Mouse (Mus musculus) CH12.LX (cell line): ENCODE results near the gene Cd151.

Experiments
- CHD2 ChIP-seq: IDR thresholded peaks from 2 replicates; pipeline ENCODE4 v1.6.1; 2011; ENCODE audit warnings: low read length, improper control_type of control experiment
- CTCF ChIP-seq, 2 experiments: IDR thresholded peaks in 1 of 2; conservative IDR thresholded peaks in 1 of 2; 2 replicates each; pipeline ENCODE4 v1.5.1; 2011 to 2012; ENCODE audit warnings: low read depth in 2 of 2, low read length in 2 of 2, improper control_type of control experiment in 1 of 2, inconsistent platforms in 1 of 2, mild to moderate bottlenecking in 1 of 2, moderate library complexity in 1 of 2
- EP300 ChIP-seq: IDR thresholded peaks from 2 replicates; pipeline ENCODE4 v1.6.1; 2011; ENCODE audit warnings: low read length, improper control_type of control experiment
- GABPA ChIP-seq: IDR thresholded peaks from 2 replicates; pipeline ENCODE4 v1.6.1; 2012; ENCODE audit warnings: low read depth, low read length, improper control_type of control experiment, inconsistent platforms; ENCODE audit not compliant: insufficient replicate concordance
- HCFC1 ChIP-seq: IDR thresholded peaks from 2 replicates; pipeline ENCODE4 v1.6.1; 2012; ENCODE audit warnings: low read depth, mild to moderate bottlenecking, inconsistent platforms, low read length, improper control_type of control experiment
- KAT2A ChIP-seq: IDR thresholded peaks from 2 replicates; pipeline ENCODE4 v1.6.1; 2012; ENCODE audit warnings: low read length, improper control_type of control experiment, inconsistent platforms; ENCODE audit not compliant: insufficient replicate concordance
- MYC ChIP-seq: IDR thresholded peaks from 2 replicates; pipeline ENCODE4 v1.6.1; 2011; ENCODE audit warnings: low read depth, mild to moderate bottlenecking, improper control_type of control experiment, low read length
- POLR2A ChIP-seq: IDR thresholded peaks from 2 replicates; pipeline ENCODE4 v1.6.1; 2011; ENCODE audit warnings: low read depth, mild to moderate bottlenecking, improper control_type of control experiment, low read length
- TBP ChIP-seq: conservative IDR thresholded peaks from 2 replicates; pipeline ENCODE4 v1.6.1; 2011; ENCODE audit warnings: low read depth, low read length, improper control_type of control experiment
- ZMIZ1 ChIP-seq: IDR thresholded peaks from 2 replicates; pipeline ENCODE4 v1.6.1; 2012; ENCODE audit warnings: low read depth, mild to moderate bottlenecking, inconsistent platforms, low read length, improper control_type of control experiment

- no peak for TF ChIP-seq CTCF (conservative IDR thresholded peaks at IDR 0.05 in 1 of 2, IDR thresholded peaks at IDR 0.05 in 1 of 2; ENCODE audit: low read depth in 2 of 2, low read length in 2 of 2)
- no peak for TF ChIP-seq POLR2A
- TF ChIP-seq CHD2: no peak
- TF ChIP-seq MYC: no peak
- no peak for TF ChIP-seq EP300
- no peak for TF ChIP-seq HCFC1
- no peak for TF ChIP-seq GABPA
- no peak for TF ChIP-seq TBP
- TF ChIP-seq KAT2A: no peak
- no peak for TF ChIP-seq ZMIZ1
Observed at GRCm38 (mm10) chr7:141510196-141510595, 43.0 kb downstream of the Cd151 start.
